Mouse (Mus musculus): ENCODE results near the gene Tmx4. TPM values are rescaled to one million over a fixed set of nuclear protein-coding genes. Genes with fewer than 3 reads are reported as not detected.

Gene Tmx4
- polyA plus RNA-seq, 1 experiment, result 11.4 TPM

GRCm38 (mm10) chr2:134675465-134675864, 31.5 kb upstream of the Tmx4 start:
- no peaks in the 10 kb centered on the region for H3K9me3 ChIP-seq (replicated peaks; ENCODE audit: control insufficient read depth, insufficient read depth, low read length, poor library complexity, severe bottlenecking)
- no peaks in the 10 kb centered on the region for H3K27me3 ChIP-seq (ENCODE audit: control insufficient read depth, insufficient read depth, low read length, poor library complexity, severe bottlenecking)
- no peak for TF ChIP-seq CTCF (IDR thresholded peaks at IDR 0.05; ENCODE audit: low read depth, low read length)

GRCm38 (mm10) chr2:134673604-134674003, 29.7 kb upstream of the Tmx4 start:
- Histone ChIP-seq H3K27ac (ENCODE audit: insufficient read depth, low read length) (no peak overlapping the region), H3K36me3 (ENCODE audit: control insufficient read depth, insufficient read depth, low read length, poor library complexity, severe bottlenecking) (no peaks in the 10 kb centered on the region), H3K9me3 (replicated peaks; ENCODE audit: control insufficient read depth, insufficient read depth, low read length, poor library complexity, severe bottlenecking) (no peaks in the 10 kb centered on the region), H3K4me1 (ENCODE audit: control insufficient read depth, insufficient read depth, low read length) (no peaks in the 10 kb centered on the region), H3K4me3 (ENCODE audit: low read depth, low read length) (no peak overlapping the region), H3K9ac (ENCODE audit: low read depth, poor library complexity, severe bottlenecking) (no peak overlapping the region), H3K27me3 (ENCODE audit: control insufficient read depth, insufficient read depth, low read length, poor library complexity, severe bottlenecking) (no peaks in the 10 kb centered on the region)
- TF ChIP-seq CTCF (IDR thresholded peaks at IDR 0.05; ENCODE audit: low read depth, low read length) (peak; percentile 57), POLR2A (IDR thresholded peaks at IDR 0.05; ENCODE audit: insufficient read depth, low read length) (no peak)

More at GRCm38 (mm10) chr2:134675465-134675864, 31.5 kb upstream of the Tmx4 start:
- H3K9ac ChIP-seq (ENCODE audit: low read depth, poor library complexity, severe bottlenecking), result no peak overlapping the region
- no peaks in the 10 kb centered on the region for H3K4me1 ChIP-seq (ENCODE audit: control insufficient read depth, insufficient read depth, low read length)
- H3K4me3 ChIP-seq (ENCODE audit: low read depth, low read length), result no peak overlapping the region
- H3K27ac ChIP-seq (ENCODE audit: insufficient read depth, low read length), result no peak overlapping the region
- no peaks in the 10 kb centered on the region; the same call in 1 of the 2 replicates for H3K36me3 ChIP-seq (ENCODE audit: control insufficient read depth, insufficient read depth, low read length, poor library complexity, severe bottlenecking)

GRCm38 (mm10) chr2:134656477-134656876, 12.5 kb upstream of the Tmx4 start:
- Histone ChIP-seq H3K36me3 (ENCODE audit: control insufficient read depth, insufficient read depth, low read length, poor library complexity, severe bottlenecking) (no peaks in the 10 kb centered on the region), H3K27ac (ENCODE audit: insufficient read depth, low read length) (no peak overlapping the region), H3K9ac (ENCODE audit: low read depth, poor library complexity, severe bottlenecking) (no peak overlapping the region), H3K9me3 (replicated peaks; ENCODE audit: control insufficient read depth, insufficient read depth, low read length, poor library complexity, severe bottlenecking) (no peaks in the 10 kb centered on the region), H3K4me3 (ENCODE audit: low read depth, low read length) (no peak overlapping the region), H3K4me1 (ENCODE audit: control insufficient read depth, insufficient read depth, low read length) (no peaks in the 10 kb centered on the region), H3K27me3 (ENCODE audit: control insufficient read depth, insufficient read depth, low read length, poor library complexity, severe bottlenecking) (no peaks in the 10 kb centered on the region)
- TF ChIP-seq CTCF (IDR thresholded peaks at IDR 0.05; ENCODE audit: low read depth, low read length) (no peak), POLR2A (IDR thresholded peaks at IDR 0.05; ENCODE audit: insufficient read depth, low read length) (no peak), EP300 (IDR thresholded peaks at IDR 0.05; ENCODE audit: insufficient read depth, low read depth, low read length) (no peak)

GRCm38 (mm10) chr2:134654668-134655067, 10.7 kb upstream of the Tmx4 start:
- peaks cover 4% of the 10 kb centered on the region; the same call in 1 of the 2 replicates for H3K9me3 ChIP-seq (replicated peaks; ENCODE audit: control insufficient read depth, insufficient read depth, low read length, poor library complexity, severe bottlenecking)
- H3K27ac ChIP-seq (ENCODE audit: insufficient read depth, low read length), result no peak overlapping the region
- no peaks in the 10 kb centered on the region for H3K4me1 ChIP-seq (ENCODE audit: control insufficient read depth, insufficient read depth, low read length)
- H3K9ac ChIP-seq (ENCODE audit: low read depth, poor library complexity, severe bottlenecking), result no peak overlapping the region
- TF ChIP-seq CTCF (IDR thresholded peaks at IDR 0.05; ENCODE audit: low read depth, low read length), result no peak
- TF ChIP-seq EP300 (IDR thresholded peaks at IDR 0.05; ENCODE audit: insufficient read depth, low read depth, low read length), result no peak
- TF ChIP-seq POLR2A (IDR thresholded peaks at IDR 0.05; ENCODE audit: insufficient read depth, low read length), result no peak
- H3K4me3 ChIP-seq (ENCODE audit: low read depth, low read length), result no peak overlapping the region
- H3K36me3 ChIP-seq (ENCODE audit: control insufficient read depth, insufficient read depth, low read length, poor library complexity, severe bottlenecking), result no peaks in the 10 kb centered on the region
- H3K27me3 ChIP-seq (ENCODE audit: control insufficient read depth, insufficient read depth, low read length, poor library complexity, severe bottlenecking), result no peaks in the 10 kb centered on the region; the same call in 1 of the 2 replicates

GRCm38 (mm10) chr2:134652759-134653158, 8.8 kb upstream of the Tmx4 start:
- peaks cover 4% of the 10 kb centered on the region; the same call in 1 of the 2 replicates for H3K9me3 ChIP-seq (replicated peaks; ENCODE audit: control insufficient read depth, insufficient read depth, low read length, poor library complexity, severe bottlenecking)
- H3K36me3 ChIP-seq (ENCODE audit: control insufficient read depth, insufficient read depth, low read length, poor library complexity, severe bottlenecking), result no peaks in the 10 kb centered on the region
- H3K4me3 ChIP-seq (ENCODE audit: low read depth, low read length), result no peak overlapping the region
- no peaks in the 10 kb centered on the region; the same call in 1 of the 2 replicates for H3K27me3 ChIP-seq (ENCODE audit: control insufficient read depth, insufficient read depth, low read length, poor library complexity, severe bottlenecking)
- H3K27ac ChIP-seq (ENCODE audit: insufficient read depth, low read length), result no peak overlapping the region
- H3K9ac ChIP-seq (ENCODE audit: low read depth, poor library complexity, severe bottlenecking), result no peak overlapping the region
- TF ChIP-seq CTCF (IDR thresholded peaks at IDR 0.05; ENCODE audit: low read depth, low read length) (no peak), POLR2A (IDR thresholded peaks at IDR 0.05; ENCODE audit: insufficient read depth, low read length) (no peak), EP300 (IDR thresholded peaks at IDR 0.05; ENCODE audit: insufficient read depth, low read depth, low read length) (no peak)
- no peaks in the 10 kb centered on the region for H3K4me1 ChIP-seq (ENCODE audit: control insufficient read depth, insufficient read depth, low read length)

GRCm38 (mm10) chr2:134648999-134649398, 5.1 kb upstream of the Tmx4 start:
- Histone ChIP-seq H3K27ac (ENCODE audit: insufficient read depth, low read length) (no peak overlapping the region), H3K36me3 (ENCODE audit: control insufficient read depth, insufficient read depth, low read length, poor library complexity, severe bottlenecking) (no peaks in the 10 kb centered on the region), H3K9me3 (replicated peaks; ENCODE audit: control insufficient read depth, insufficient read depth, low read length, poor library complexity, severe bottlenecking) (peaks cover 4% of the 10 kb centered on the region; the same call in 1 of the 2 replicates), H3K27me3 (ENCODE audit: control insufficient read depth, insufficient read depth, low read length, poor library complexity, severe bottlenecking) (no peaks in the 10 kb centered on the region; the same call in 1 of the 2 replicates), H3K9ac (ENCODE audit: low read depth, poor library complexity, severe bottlenecking) (no peak overlapping the region), H3K4me1 (ENCODE audit: control insufficient read depth, insufficient read depth, low read length) (no peaks in the 10 kb centered on the region), H3K4me3 (ENCODE audit: low read depth, low read length) (no peak overlapping the region)
- TF ChIP-seq CTCF (IDR thresholded peaks at IDR 0.05; ENCODE audit: low read depth, low read length) (no peak), POLR2A (IDR thresholded peaks at IDR 0.05; ENCODE audit: insufficient read depth, low read length) (no peak), EP300 (IDR thresholded peaks at IDR 0.05; ENCODE audit: insufficient read depth, low read depth, low read length) (no peak)

Measured in ES-Bruce4 (cell line).